Mouse (Mus musculus): ENCODE results near the gene Nckap5l. TPM values are rescaled to one million over a fixed set of nuclear protein-coding genes. Genes with fewer than 3 reads are reported as not detected.

Gene Nckap5l
- polyA plus RNA-seq, 1 experiment: 6.1 TPM

- TF ChIP-seq POLR2A (IDR thresholded peaks at IDR 0.05; ENCODE audit: insufficient read depth, low read length): no peak
- peak; percentile 28 for TF ChIP-seq CTCF (IDR thresholded peaks at IDR 0.05; ENCODE audit: low read depth, low read length)
- TF ChIP-seq EP300 (IDR thresholded peaks at IDR 0.05; ENCODE audit: insufficient read depth, low read depth, low read length): no peak
- no peaks in the 10 kb centered on the region for H3K27me3 ChIP-seq (ENCODE audit: control insufficient read depth, insufficient read depth, low read length, poor library complexity, severe bottlenecking)
- H3K9ac ChIP-seq (ENCODE audit: low read depth, poor library complexity, severe bottlenecking): peak overlapping the region; percentile 13
- H3K27ac ChIP-seq (ENCODE audit: insufficient read depth, low read length): peak overlapping the region; percentile 38; the same call in 1 of the 2 replicates
- H3K4me1 ChIP-seq (ENCODE audit: control insufficient read depth, insufficient read depth, low read length): no peaks in the 10 kb centered on the region
- peak overlapping the region; percentile 46 for H3K4me3 ChIP-seq (ENCODE audit: low read depth, low read length)
- H3K9me3 ChIP-seq (replicated peaks; ENCODE audit: control insufficient read depth, insufficient read depth, low read length, poor library complexity, severe bottlenecking): no peaks in the 10 kb centered on the region
- no peaks in the 10 kb centered on the region for H3K36me3 ChIP-seq (ENCODE audit: control insufficient read depth, insufficient read depth, low read length, poor library complexity, severe bottlenecking)
These were observed 13.6 kb upstream of the Nckap5l start for GRCm38 (mm10) chr15:99470971-99471676.

- no peaks in the 10 kb centered on the region for H3K4me1 ChIP-seq (ENCODE audit: control insufficient read depth, insufficient read depth, low read length)
- H3K9me3 ChIP-seq (replicated peaks; ENCODE audit: control insufficient read depth, insufficient read depth, low read length, poor library complexity, severe bottlenecking): no peaks in the 10 kb centered on the region
- TF ChIP-seq EP300 (IDR thresholded peaks at IDR 0.05; ENCODE audit: insufficient read depth, low read depth, low read length) (no peak), CTCF (IDR thresholded peaks at IDR 0.05; ENCODE audit: low read depth, low read length) (no peak), POLR2A (IDR thresholded peaks at IDR 0.05; ENCODE audit: insufficient read depth, low read length) (no peak)
- no peaks in the 10 kb centered on the region for H3K36me3 ChIP-seq (ENCODE audit: control insufficient read depth, insufficient read depth, low read length, poor library complexity, severe bottlenecking)
- no peaks in the 10 kb centered on the region for H3K27me3 ChIP-seq (ENCODE audit: control insufficient read depth, insufficient read depth, low read length, poor library complexity, severe bottlenecking)
- peak overlapping the region; percentile 13 for H3K9ac ChIP-seq (ENCODE audit: low read depth, poor library complexity, severe bottlenecking)
- peak overlapping the region; percentile 46 for H3K4me3 ChIP-seq (ENCODE audit: low read depth, low read length)
- H3K27ac ChIP-seq (ENCODE audit: insufficient read depth, low read length): no peak overlapping the region
These were observed 12.7 kb upstream of the Nckap5l start for GRCm38 (mm10) chr15:99470224-99470761.

GRCm38 (mm10) chr15:99469736-99470135 is 12.2 kb upstream of the Nckap5l start:
- no peak for TF ChIP-seq CTCF (IDR thresholded peaks at IDR 0.05; ENCODE audit: low read depth, low read length)
- no peak for TF ChIP-seq EP300 (IDR thresholded peaks at IDR 0.05; ENCODE audit: insufficient read depth, low read depth, low read length)
- TF ChIP-seq POLR2A (IDR thresholded peaks at IDR 0.05; ENCODE audit: insufficient read depth, low read length): no peak
- no peak overlapping the region for H3K27ac ChIP-seq (ENCODE audit: insufficient read depth, low read length)
- H3K27me3 ChIP-seq (ENCODE audit: control insufficient read depth, insufficient read depth, low read length, poor library complexity, severe bottlenecking): no peaks in the 10 kb centered on the region
- no peaks in the 10 kb centered on the region for H3K36me3 ChIP-seq (ENCODE audit: control insufficient read depth, insufficient read depth, low read length, poor library complexity, severe bottlenecking)
- H3K9ac ChIP-seq (ENCODE audit: low read depth, poor library complexity, severe bottlenecking): no peak overlapping the region
- no peaks in the 10 kb centered on the region for H3K4me1 ChIP-seq (ENCODE audit: control insufficient read depth, insufficient read depth, low read length)
- H3K4me3 ChIP-seq (ENCODE audit: low read depth, low read length): no peak overlapping the region
- no peaks in the 10 kb centered on the region for H3K9me3 ChIP-seq (replicated peaks; ENCODE audit: control insufficient read depth, insufficient read depth, low read length, poor library complexity, severe bottlenecking)

GRCm38 (mm10) chr15:99469067-99469466 is 11.5 kb upstream of the Nckap5l start:
- H3K4me1 ChIP-seq (ENCODE audit: control insufficient read depth, insufficient read depth, low read length): no peaks in the 10 kb centered on the region
- H3K4me3 ChIP-seq (ENCODE audit: low read depth, low read length): no peak overlapping the region
- no peak overlapping the region for H3K9ac ChIP-seq (ENCODE audit: low read depth, poor library complexity, severe bottlenecking)
- H3K27me3 ChIP-seq (ENCODE audit: control insufficient read depth, insufficient read depth, low read length, poor library complexity, severe bottlenecking): no peaks in the 10 kb centered on the region
- H3K36me3 ChIP-seq (ENCODE audit: control insufficient read depth, insufficient read depth, low read length, poor library complexity, severe bottlenecking): no peaks in the 10 kb centered on the region
- H3K27ac ChIP-seq (ENCODE audit: insufficient read depth, low read length): no peak overlapping the region
- H3K9me3 ChIP-seq (replicated peaks; ENCODE audit: control insufficient read depth, insufficient read depth, low read length, poor library complexity, severe bottlenecking): no peaks in the 10 kb centered on the region
- TF ChIP-seq CTCF (IDR thresholded peaks at IDR 0.05; ENCODE audit: low read depth, low read length) (peak; percentile 67), EP300 (IDR thresholded peaks at IDR 0.05; ENCODE audit: insufficient read depth, low read depth, low read length) (no peak), POLR2A (IDR thresholded peaks at IDR 0.05; ENCODE audit: insufficient read depth, low read length) (no peak)

DNA sequence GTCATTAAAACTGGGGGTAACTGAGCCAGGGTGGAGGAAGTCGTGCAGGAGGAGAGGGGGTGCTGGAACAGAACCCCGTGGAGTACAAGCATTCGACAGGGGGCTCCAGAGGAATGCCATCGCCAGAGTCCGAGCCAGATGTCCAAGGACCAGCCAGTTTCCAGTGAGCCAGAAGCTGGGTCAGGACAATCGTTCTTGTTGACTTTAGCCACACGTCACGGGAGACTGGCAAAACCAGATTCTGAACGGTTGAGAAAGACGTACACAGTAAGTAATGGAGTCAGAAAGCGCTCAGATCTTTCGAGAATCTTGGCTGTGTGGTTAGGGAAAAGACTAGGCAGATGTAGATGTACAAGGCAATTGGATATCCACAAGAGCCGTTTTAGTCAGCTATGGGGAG is 5.6 kb upstream of the Nckap5l start:
- TF ChIP-seq EP300 (IDR thresholded peaks at IDR 0.05; ENCODE audit: insufficient read depth, low read depth, low read length) (no peak), POLR2A (IDR thresholded peaks at IDR 0.05; ENCODE audit: insufficient read depth, low read length) (no peak), CTCF (IDR thresholded peaks at IDR 0.05; ENCODE audit: low read depth, low read length) (no peak)

DNA sequence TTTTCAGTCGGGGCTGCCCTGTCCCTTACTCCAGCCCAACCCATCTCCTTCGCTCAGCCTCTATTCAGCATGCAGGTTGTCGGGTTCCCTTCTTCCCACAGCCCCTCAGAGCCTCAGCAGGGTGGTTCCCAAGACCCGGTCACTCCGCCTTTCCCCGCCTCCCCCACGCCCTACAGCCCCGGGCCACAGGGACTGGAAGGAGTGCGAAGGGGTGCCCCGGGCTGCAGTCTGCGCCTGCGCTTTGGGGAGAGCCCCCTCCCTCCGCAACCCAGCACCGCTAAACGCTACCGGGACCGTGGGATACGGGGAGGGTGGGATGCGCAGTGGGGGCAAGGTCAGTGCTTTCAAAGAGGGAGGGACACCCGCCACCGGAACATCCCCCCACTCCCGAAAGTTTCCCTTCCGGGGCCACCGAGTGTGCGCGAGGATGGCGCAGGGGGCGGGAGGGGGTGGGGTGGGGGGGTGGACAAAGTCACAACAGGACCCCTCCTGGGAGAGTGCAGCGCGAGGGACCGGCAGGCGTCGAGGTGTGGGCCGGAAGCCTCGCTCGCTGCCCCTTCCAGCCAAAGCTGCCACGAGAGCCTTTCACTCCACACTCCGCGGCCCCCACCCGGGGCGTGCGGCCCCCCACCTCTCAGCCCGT is 464 bp downstream of the Nckap5l start:
- Histone ChIP-seq H3K9me3 (replicated peaks; ENCODE audit: control insufficient read depth, insufficient read depth, low read length, poor library complexity, severe bottlenecking) (no peaks in the 10 kb centered on the region), H3K9ac (ENCODE audit: low read depth, poor library complexity, severe bottlenecking) (peak overlapping the region; percentile 69), H3K4me3 (ENCODE audit: low read depth, low read length) (peak overlapping the region; percentile 83), H3K36me3 (ENCODE audit: control insufficient read depth, insufficient read depth, low read length, poor library complexity, severe bottlenecking) (no peaks in the 10 kb centered on the region), H3K4me1 (ENCODE audit: control insufficient read depth, insufficient read depth, low read length) (no peaks in the 10 kb centered on the region), H3K27ac (ENCODE audit: insufficient read depth, low read length) (no peak overlapping the region), H3K27me3 (ENCODE audit: control insufficient read depth, insufficient read depth, low read length, poor library complexity, severe bottlenecking) (no peaks in the 10 kb centered on the region)
- TF ChIP-seq POLR2A (IDR thresholded peaks at IDR 0.05; ENCODE audit: insufficient read depth, low read length): no peak
- no peak; the same call in 1 of the 2 replicates for TF ChIP-seq EP300 (IDR thresholded peaks at IDR 0.05; ENCODE audit: insufficient read depth, low read depth, low read length)
- TF ChIP-seq CTCF (IDR thresholded peaks at IDR 0.05; ENCODE audit: low read depth, low read length): no peak

More for the DNA sequence above, 5.6 kb upstream of the Nckap5l start:
- Histone ChIP-seq H3K9ac (ENCODE audit: low read depth, poor library complexity, severe bottlenecking) (no peak overlapping the region), H3K36me3 (ENCODE audit: control insufficient read depth, insufficient read depth, low read length, poor library complexity, severe bottlenecking) (no peaks in the 10 kb centered on the region), H3K4me3 (ENCODE audit: low read depth, low read length) (no peak overlapping the region), H3K9me3 (replicated peaks; ENCODE audit: control insufficient read depth, insufficient read depth, low read length, poor library complexity, severe bottlenecking) (no peaks in the 10 kb centered on the region), H3K27me3 (ENCODE audit: control insufficient read depth, insufficient read depth, low read length, poor library complexity, severe bottlenecking) (no peaks in the 10 kb centered on the region), H3K27ac (ENCODE audit: insufficient read depth, low read length) (no peak overlapping the region), H3K4me1 (ENCODE audit: control insufficient read depth, insufficient read depth, low read length) (no peaks in the 10 kb centered on the region)

Measured in ES-Bruce4 (cell line).